Mouse (Mus musculus): ENCODE measurements around the gene Cap2. TPM values are rescaled to one million over a fixed set of nuclear protein-coding genes. Genes with fewer than 3 reads are reported as not detected.
A peak's percentile ranks its signal among the peaks of the same experiment; 100 is the strongest.

Gene Cap2
- polyA plus RNA-seq, 1 experiment from 2014 or later: 15.2 TPM

DNA sequence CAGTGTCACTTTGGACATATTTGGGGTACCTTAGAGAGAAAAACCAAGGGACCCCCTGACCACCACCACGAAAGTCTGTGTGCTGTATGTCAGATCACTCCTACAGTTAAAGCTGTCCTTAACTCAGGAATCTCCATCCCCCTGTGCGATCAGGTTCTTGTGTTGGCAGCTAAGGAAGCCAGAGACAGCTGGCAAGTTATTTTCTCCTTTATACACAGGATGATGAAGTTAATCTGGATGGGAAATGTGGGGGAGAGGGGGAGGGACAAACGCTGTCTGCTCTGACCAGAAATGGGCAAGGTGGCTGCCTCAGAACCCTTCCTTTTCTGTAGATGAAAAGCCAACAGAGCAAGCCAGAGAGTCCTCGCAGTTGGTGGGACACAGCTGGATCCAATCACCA is 11.0 kb upstream of the Cap2 start:
- no peak overlapping the region for H3K4me2 ChIP-seq (ENCODE audit: low read length)
- no peaks in the 10 kb centered on the region for H3K9me3 ChIP-seq (replicated peaks; ENCODE audit: control insufficient read depth, low read length)
- no peak overlapping the region for H3K4me3 ChIP-seq (ENCODE audit: low read depth, low read length)
- H3K27ac ChIP-seq (ENCODE audit: low read depth, low read length): no peak overlapping the region
- DNase-seq (ENCODE audit: low spot score) (no peak), ATAC-seq (no peak)
- no peak overlapping the region for H3K9ac ChIP-seq (ENCODE audit: low read length)
- no peaks in the 10 kb centered on the region for H3K27me3 ChIP-seq (replicated peaks; ENCODE audit: control insufficient read depth, insufficient read depth, low read length)
- H3K4me1 ChIP-seq (ENCODE audit: control insufficient read depth, insufficient read depth, low read length): no peaks in the 10 kb centered on the region; the same call in 1 of the 2 replicates
- WGBS: 28% methylated on average over 4 of the region's 4 CpGs
- no peaks in the 10 kb centered on the region for H3K36me3 ChIP-seq (ENCODE audit: control insufficient read depth, insufficient read depth, low read length)

DNA sequence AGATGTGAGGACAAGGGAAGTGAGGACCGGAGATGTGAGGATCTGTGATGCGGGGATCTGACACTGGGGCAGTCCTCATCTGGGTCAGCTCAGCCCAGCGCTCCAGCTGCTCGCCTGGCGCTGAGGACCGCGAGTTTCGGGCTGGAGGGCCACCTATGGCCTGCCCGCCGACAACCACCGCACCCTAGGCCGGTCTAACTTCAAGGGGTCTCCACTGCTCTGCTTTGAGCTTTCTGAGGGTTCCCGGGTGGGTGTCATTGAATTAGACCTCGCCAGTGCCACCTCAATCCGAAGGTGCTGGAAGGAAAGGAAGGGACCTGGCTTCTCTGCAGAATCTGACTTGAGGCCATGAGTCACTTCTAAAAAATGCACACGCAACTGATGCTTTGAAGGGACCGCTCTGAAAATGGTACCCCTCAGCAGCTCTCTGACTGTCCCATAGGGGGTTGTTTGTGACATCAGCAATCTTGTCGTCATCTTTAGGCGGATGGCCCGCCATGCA is 793 bp downstream of the Cap2 start:
- 7% methylated on average over 20 of the region's 20 CpGs for WGBS
- DNase-seq (ENCODE audit: low spot score) (peak; percentile 56), ATAC-seq (peak; percentile 75)
- no peaks in the 10 kb centered on the region for H3K27me3 ChIP-seq (replicated peaks; ENCODE audit: control insufficient read depth, insufficient read depth, low read length)
- H3K36me3 ChIP-seq (ENCODE audit: control insufficient read depth, insufficient read depth, low read length): no peaks in the 10 kb centered on the region
- peak overlapping the region; percentile 83 for H3K4me2 ChIP-seq (ENCODE audit: low read length)
- peak overlapping the region; percentile 66 for H3K9ac ChIP-seq (ENCODE audit: low read length)
- H3K4me3 ChIP-seq (ENCODE audit: low read depth, low read length): peak overlapping the region; percentile 55
- no peak overlapping the region for H3K27ac ChIP-seq (ENCODE audit: low read depth, low read length)
- peaks cover 6% of the 10 kb centered on the region; the same call in 1 of the 2 replicates for H3K4me1 ChIP-seq (ENCODE audit: control insufficient read depth, insufficient read depth, low read length)
- no peaks in the 10 kb centered on the region for H3K9me3 ChIP-seq (replicated peaks; ENCODE audit: control insufficient read depth, low read length)

DNA sequence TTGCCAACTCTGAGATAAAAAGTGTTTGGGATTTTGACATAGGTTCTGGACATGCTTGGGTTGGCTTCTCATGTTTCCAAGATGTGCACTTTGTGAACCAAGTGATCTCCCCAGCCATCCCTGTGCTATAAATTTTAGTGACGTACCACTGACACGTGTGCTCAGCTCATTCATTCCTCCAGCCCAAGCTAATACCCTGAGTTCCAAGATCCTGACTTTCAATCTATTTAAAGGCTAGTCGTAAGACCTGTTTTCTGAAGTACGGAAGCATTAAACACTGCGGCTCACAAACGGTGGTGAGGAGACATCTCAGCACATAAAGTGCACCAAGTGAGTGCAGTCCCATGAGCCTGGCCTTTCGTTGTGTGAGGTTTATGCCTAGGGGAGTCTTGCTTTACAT is 6.3 kb downstream of the Cap2 start:
- ATAC-seq (no peak), DNase-seq (ENCODE audit: low spot score) (no peak)
- no peaks in the 10 kb centered on the region for H3K4me1 ChIP-seq (ENCODE audit: control insufficient read depth, insufficient read depth, low read length)
- H3K27me3 ChIP-seq (replicated peaks; ENCODE audit: control insufficient read depth, insufficient read depth, low read length): no peaks in the 10 kb centered on the region
- H3K9ac ChIP-seq (ENCODE audit: low read length): no peak overlapping the region
- H3K36me3 ChIP-seq (ENCODE audit: control insufficient read depth, insufficient read depth, low read length): no peaks in the 10 kb centered on the region
- no peak overlapping the region for H3K27ac ChIP-seq (ENCODE audit: low read depth, low read length)
- H3K4me3 ChIP-seq (ENCODE audit: low read depth, low read length): no peak overlapping the region
- 0 out of 2 replicates have a peak, but pooled peaks cover 2% of the 10 kb centered on the region for H3K9me3 ChIP-seq (replicated peaks; ENCODE audit: control insufficient read depth, low read length)
- H3K4me2 ChIP-seq (ENCODE audit: low read length): no peak overlapping the region
- WGBS: 93% methylated on average over 7 of the region's 7 CpGs

- Histone ChIP-seq H3K27ac (ENCODE audit: low read depth, low read length) (no peak overlapping the region), H3K36me3 (ENCODE audit: control insufficient read depth, insufficient read depth, low read length) (no peaks in the 10 kb centered on the region), H3K27me3 (replicated peaks; ENCODE audit: control insufficient read depth, insufficient read depth, low read length) (no peaks in the 10 kb centered on the region), H3K4me2 (ENCODE audit: low read length) (no peak overlapping the region), H3K9ac (ENCODE audit: low read length) (no peak overlapping the region), H3K4me1 (ENCODE audit: control insufficient read depth, insufficient read depth, low read length) (no peaks in the 10 kb centered on the region), H3K4me3 (ENCODE audit: low read depth, low read length) (no peak overlapping the region), H3K9me3 (replicated peaks; ENCODE audit: control insufficient read depth, low read length) (0 out of 2 replicates have a peak, but pooled peaks cover 2% of the 10 kb centered on the region)
- WGBS: 89% methylated on average over 4 of the region's 4 CpGs
- no peak for DNase-seq (ENCODE audit: low spot score)
- no peak for ATAC-seq
Measured at GRCm38 (mm10) chr13:46508823-46509222, 7.2 kb downstream of the Cap2 start.

DNA sequence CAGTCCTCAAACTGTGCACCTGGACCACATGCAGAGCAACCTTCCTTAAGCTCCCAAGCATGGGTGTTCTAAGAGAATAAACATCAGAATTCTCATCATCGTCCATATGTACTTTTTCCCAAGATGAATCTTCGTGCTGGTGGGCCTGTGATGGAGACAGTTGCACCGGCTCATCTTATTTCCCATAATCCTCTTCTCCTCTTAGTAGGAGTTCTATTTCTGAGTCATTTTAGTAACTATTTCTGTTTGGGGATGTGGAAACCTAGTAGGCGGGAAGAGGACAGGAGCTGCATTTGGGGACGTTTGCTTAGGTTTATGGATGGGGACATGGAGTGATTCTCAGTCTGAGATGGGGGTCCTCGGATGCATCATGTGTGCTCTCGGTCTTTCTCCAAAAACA is 8.8 kb downstream of the Cap2 start:
- DNase-seq (ENCODE audit: low spot score): no peak
- no peak overlapping the region for H3K4me3 ChIP-seq (ENCODE audit: low read depth, low read length)
- ATAC-seq: no peak
- H3K9ac ChIP-seq (ENCODE audit: low read length): no peak overlapping the region
- H3K36me3 ChIP-seq (ENCODE audit: control insufficient read depth, insufficient read depth, low read length): no peaks in the 10 kb centered on the region
- H3K4me1 ChIP-seq (ENCODE audit: control insufficient read depth, insufficient read depth, low read length): peaks cover 3% of the 10 kb centered on the region; the same call in 1 of the 2 replicates
- no peak overlapping the region for H3K4me2 ChIP-seq (ENCODE audit: low read length)
- H3K9me3 ChIP-seq (replicated peaks; ENCODE audit: control insufficient read depth, low read length): 0 out of 2 replicates have a peak, but pooled peaks cover 2% of the 10 kb centered on the region
- no peaks in the 10 kb centered on the region for H3K27me3 ChIP-seq (replicated peaks; ENCODE audit: control insufficient read depth, insufficient read depth, low read length)
- WGBS: 97% methylated on average over 7 of the region's 7 CpGs
- H3K27ac ChIP-seq (ENCODE audit: low read depth, low read length): no peak overlapping the region

DNA sequence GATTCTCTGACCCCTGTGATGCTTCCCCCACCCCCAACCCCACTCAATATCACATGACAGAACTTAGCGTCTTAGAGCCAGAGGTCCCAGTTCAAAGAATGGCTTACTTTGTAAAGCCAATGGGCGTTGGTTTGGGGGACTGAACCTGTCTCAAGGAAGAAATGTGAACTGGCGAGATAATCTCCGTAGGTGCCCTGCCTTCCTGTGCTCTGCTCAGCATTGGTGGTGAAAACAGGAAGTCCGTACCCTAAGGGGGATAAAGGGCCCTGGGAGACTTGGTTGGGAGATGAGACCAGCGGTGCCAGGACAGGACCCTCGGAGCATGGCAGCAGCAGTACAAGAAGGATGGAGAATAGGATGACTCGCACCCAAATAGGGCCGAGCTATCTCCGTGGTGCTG is 12.8 kb downstream of the Cap2 start:
- H3K27me3 ChIP-seq (replicated peaks; ENCODE audit: control insufficient read depth, insufficient read depth, low read length): no peaks in the 10 kb centered on the region
- H3K4me3 ChIP-seq (ENCODE audit: low read depth, low read length): no peak overlapping the region
- 96% methylated on average over 10 of the region's 10 CpGs for WGBS
- 0 out of 2 replicates have a peak, but pooled peaks cover 2% of the 10 kb centered on the region for H3K9me3 ChIP-seq (replicated peaks; ENCODE audit: control insufficient read depth, low read length)
- no peaks in the 10 kb centered on the region for H3K36me3 ChIP-seq (ENCODE audit: control insufficient read depth, insufficient read depth, low read length)
- DNase-seq (ENCODE audit: low spot score) (no peak), ATAC-seq (no peak)
- H3K9ac ChIP-seq (ENCODE audit: low read length): no peak overlapping the region
- H3K27ac ChIP-seq (ENCODE audit: low read depth, low read length): no peak overlapping the region
- no peak overlapping the region for H3K4me2 ChIP-seq (ENCODE audit: low read length)
- peaks cover 17% of the 10 kb centered on the region for H3K4me1 ChIP-seq (ENCODE audit: control insufficient read depth, insufficient read depth, low read length)

- Histone ChIP-seq H3K9me3 (replicated peaks; ENCODE audit: control insufficient read depth, low read length) (0 out of 2 replicates have a peak, but pooled peaks cover 2% of the 10 kb centered on the region), H3K9ac (ENCODE audit: low read length) (no peak overlapping the region), H3K4me2 (ENCODE audit: low read length) (no peak overlapping the region), H3K27ac (ENCODE audit: low read depth, low read length) (no peak overlapping the region), H3K36me3 (ENCODE audit: control insufficient read depth, insufficient read depth, low read length) (no peaks in the 10 kb centered on the region), H3K27me3 (replicated peaks; ENCODE audit: control insufficient read depth, insufficient read depth, low read length) (no peaks in the 10 kb centered on the region), H3K4me3 (ENCODE audit: low read depth, low read length) (no peak overlapping the region), H3K4me1 (ENCODE audit: control insufficient read depth, insufficient read depth, low read length) (peaks cover 17% of the 10 kb centered on the region)
- no peak for DNase-seq (ENCODE audit: low spot score)
- no peak for ATAC-seq
- WGBS: 63% methylated on average over 9 of the region's 9 CpGs
Measured at GRCm38 (mm10) chr13:46515120-46515523, 13.5 kb downstream of the Cap2 start.

GRCm38 (mm10) chr13:46515524-46515923 is 13.9 kb downstream of the Cap2 start:
- H3K4me2 ChIP-seq (ENCODE audit: low read length): no peak overlapping the region
- no peak overlapping the region for H3K27ac ChIP-seq (ENCODE audit: low read depth, low read length)
- no peaks in the 10 kb centered on the region for H3K36me3 ChIP-seq (ENCODE audit: control insufficient read depth, insufficient read depth, low read length)
- ATAC-seq: no peak
- no peak overlapping the region for H3K9ac ChIP-seq (ENCODE audit: low read length)
- peaks cover 17% of the 10 kb centered on the region for H3K4me1 ChIP-seq (ENCODE audit: control insufficient read depth, insufficient read depth, low read length)
- 0 out of 2 replicates have a peak, but pooled peaks cover 2% of the 10 kb centered on the region for H3K9me3 ChIP-seq (replicated peaks; ENCODE audit: control insufficient read depth, low read length)
- no peaks in the 10 kb centered on the region for H3K27me3 ChIP-seq (replicated peaks; ENCODE audit: control insufficient read depth, insufficient read depth, low read length)
- peak; percentile 65 for DNase-seq (ENCODE audit: low spot score)
- H3K4me3 ChIP-seq (ENCODE audit: low read depth, low read length): no peak overlapping the region
- WGBS: 23% methylated on average over 10 of the region's 10 CpGs

GRCm38 (mm10) chr13:46516183-46516582 is 14.5 kb downstream of the Cap2 start:
- 59% methylated on average over 7 of the region's 7 CpGs for WGBS
- no peaks in the 10 kb centered on the region for H3K36me3 ChIP-seq (ENCODE audit: control insufficient read depth, insufficient read depth, low read length)
- no peak for DNase-seq (ENCODE audit: low spot score)
- H3K4me3 ChIP-seq (ENCODE audit: low read depth, low read length): no peak overlapping the region
- no peak for ATAC-seq
- 0 out of 2 replicates have a peak, but pooled peaks cover 2% of the 10 kb centered on the region for H3K9me3 ChIP-seq (replicated peaks; ENCODE audit: control insufficient read depth, low read length)
- H3K27me3 ChIP-seq (replicated peaks; ENCODE audit: control insufficient read depth, insufficient read depth, low read length): no peaks in the 10 kb centered on the region
- H3K27ac ChIP-seq (ENCODE audit: low read depth, low read length): peak overlapping the region; percentile 21; the same call in 1 of the 2 replicates
- H3K4me2 ChIP-seq (ENCODE audit: low read length): no peak overlapping the region
- no peak overlapping the region for H3K9ac ChIP-seq (ENCODE audit: low read length)
- peaks cover 17% of the 10 kb centered on the region for H3K4me1 ChIP-seq (ENCODE audit: control insufficient read depth, insufficient read depth, low read length)
